Mouse (Mus musculus) CD4-positive, CD25-positive, alpha-beta regulatory T cell, adult 4 months (primary cell): Measurements from ENCODE around the gene Trim43a. TPM values are rescaled to one million over a fixed set of nuclear protein-coding genes. Genes with fewer than 3 reads are reported as not detected.

Experiments used
- polyA plus RNA-seq, 2 experiments: library from polyadenylated mRNA; unstranded; fragments of 100-300 nt; shearing (Covaris generic); gene quantifications; one replicate each; pipeline ENCODE4 v1.2.1; 2017

The Trim43a gene
- polyA plus RNA-seq, 2 experiments from 2014 or later: not detected

Other genes with a start within 250 kb of the Trim43a start
- 10 to 100 TPM; 44.6 to 52.4 TPM for gene Snx14, start 141.9 kb upstream of the Trim43a start, polyA plus RNA-seq
- gene Gm20537, start 124.3 kb upstream of the Trim43a start, polyA plus RNA-seq: 1 to 10 TPM; 1.2 to 1.8 TPM
- gene Syncrip, start 98.3 kb upstream of the Trim43a start, polyA plus RNA-seq: 100 to 1,000 TPM in 1 of 2 experiments, 10 to 100 TPM in 1; 96.0 to 101 TPM
- gene Zfp949, start 32.9 kb upstream of the Trim43a start, polyA plus RNA-seq: 10 to 100 TPM; 15.4 to 16.7 TPM
- gene Mthfsl, start 139.4 kb downstream of the Trim43a start, polyA plus RNA-seq: 100 to 1,000 TPM; 110 to 117 TPM
- gene Bcl2a1d, start 151.0 kb downstream of the Trim43a start, polyA plus RNA-seq: 10 to 100 TPM; 54.1 to 68.7 TPM